Mouse (Mus musculus): ENCODE measurements at regions not wholly inside any gene's neighbourhood (a gene's known extent, or its start where the extent isn't known, plus 50 kb on each side); places are given as distances from the start of the nearest gene placed in this dataset.

DNA sequence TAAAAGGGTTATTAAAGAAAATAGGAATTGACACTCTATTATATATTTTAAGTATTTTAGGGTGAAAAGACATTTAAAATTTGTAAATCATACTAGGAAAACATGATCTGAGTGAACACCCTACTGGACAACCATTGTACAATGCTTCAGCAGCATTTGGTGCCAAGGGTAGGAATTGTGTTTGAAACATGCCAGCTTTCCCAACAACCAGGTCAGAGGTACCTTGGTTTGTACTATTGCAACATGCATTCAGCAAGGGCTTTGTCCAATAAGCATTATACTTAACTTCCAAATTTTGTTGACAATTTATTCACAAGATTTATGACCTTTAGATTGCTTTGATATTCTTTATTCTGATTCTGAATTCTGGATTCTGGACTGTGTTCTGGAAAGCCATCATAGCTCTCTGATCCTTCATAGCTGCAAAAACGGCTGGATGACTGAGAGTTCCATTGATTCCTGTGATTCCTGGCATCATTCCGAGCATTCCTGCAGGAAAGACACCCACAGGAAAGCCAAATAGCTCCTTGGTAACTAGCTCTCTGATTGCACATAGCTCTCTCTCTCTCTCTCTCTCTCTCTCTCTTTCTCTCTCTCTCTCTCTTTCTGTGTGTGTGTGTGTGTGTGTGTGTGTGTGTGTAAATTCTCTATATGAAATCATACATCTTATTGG, 124.1 kb upstream of the Mtap start:
- no peak overlapping the region for H3K27ac ChIP-seq (ENCODE audit: insufficient read depth, low read length)
- no peaks in the 10 kb centered on the region for H3K27me3 ChIP-seq (ENCODE audit: control insufficient read depth, insufficient read depth, low read length)
- WGBS, result 69% methylated on average over 2 of the region's 2 CpGs
- no peak overlapping the region for H3K4me3 ChIP-seq (ENCODE audit: extremely low read depth, insufficient read depth, insufficient read length)
- DNase-seq (ENCODE audit: low read depth in 1 of 2, low spot score in 2 of 2), result no peak
- TF ChIP-seq POLR2A (IDR thresholded peaks at IDR 0.05; ENCODE audit: low read depth, low read length) (no peak), CTCF (IDR thresholded peaks at IDR 0.05; ENCODE audit: extremely low read depth, insufficient read depth, insufficient read length, insufficient replicate concordance) (no peak)
- no peaks in the 10 kb centered on the region for H3K4me1 ChIP-seq (ENCODE audit: control insufficient read depth, insufficient read depth, insufficient read length)
- no peaks in the 10 kb centered on the region for H3K36me3 ChIP-seq (ENCODE audit: control insufficient read depth, insufficient read depth, low read length)

DNA sequence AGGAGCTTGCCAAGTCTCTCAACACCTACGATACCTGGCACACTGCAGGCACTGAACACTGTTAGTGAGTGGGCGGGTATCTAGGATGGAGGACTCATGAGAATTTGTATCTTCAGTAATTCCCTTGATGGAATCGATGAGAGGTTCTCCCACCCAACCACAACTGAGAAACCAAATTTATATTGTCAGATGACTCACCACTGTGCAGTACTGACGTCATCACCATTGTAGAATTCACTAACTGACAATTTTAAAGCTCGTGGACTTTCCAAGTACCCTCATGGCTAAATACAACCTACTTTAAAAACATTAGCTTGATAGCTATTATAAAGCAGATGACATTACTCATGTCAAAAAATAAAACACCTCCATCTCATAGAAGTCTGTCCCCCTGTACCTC, 128.4 kb upstream of the Mtap start:
- TF ChIP-seq CTCF (IDR thresholded peaks at IDR 0.05; ENCODE audit: extremely low read depth, insufficient read depth, insufficient read length, insufficient replicate concordance) (no peak), POLR2A (IDR thresholded peaks at IDR 0.05; ENCODE audit: low read depth, low read length) (no peak)
- WGBS, result 57% methylated on average over 5 of the region's 5 CpGs
- no peak overlapping the region for H3K4me3 ChIP-seq (ENCODE audit: extremely low read depth, insufficient read depth, insufficient read length)
- H3K36me3 ChIP-seq (ENCODE audit: control insufficient read depth, insufficient read depth, low read length), result no peaks in the 10 kb centered on the region
- no peak for DNase-seq (ENCODE audit: low read depth in 1 of 2, low spot score in 2 of 2)
- no peak overlapping the region for H3K27ac ChIP-seq (ENCODE audit: insufficient read depth, low read length)
- no peaks in the 10 kb centered on the region for H3K27me3 ChIP-seq (ENCODE audit: control insufficient read depth, insufficient read depth, low read length)
- H3K4me1 ChIP-seq (ENCODE audit: control insufficient read depth, insufficient read depth, insufficient read length), result no peaks in the 10 kb centered on the region

DNA sequence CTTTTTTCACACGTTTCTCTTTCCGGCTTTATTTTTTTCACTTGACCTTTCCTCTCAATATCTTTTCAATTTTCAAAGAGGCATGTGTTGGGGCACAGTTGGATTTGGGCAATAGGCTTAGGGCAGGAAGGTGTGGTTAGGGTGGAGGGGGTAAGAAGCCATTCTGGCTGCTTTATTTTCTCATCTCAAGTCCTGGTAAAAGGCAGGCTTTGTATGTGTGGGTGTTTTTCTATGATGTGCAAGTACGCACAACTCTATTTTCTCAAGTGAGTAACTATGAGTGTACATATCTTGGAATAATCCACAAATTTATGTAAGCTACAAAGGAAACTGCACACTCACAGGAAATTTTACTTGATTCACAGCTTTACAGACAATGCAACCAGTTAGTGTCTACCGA, 121.5 kb upstream of the Ifne start:
- Histone ChIP-seq H3K4me1 (ENCODE audit: control insufficient read depth, insufficient read depth, insufficient read length) (no peaks in the 10 kb centered on the region), H3K27ac (ENCODE audit: insufficient read depth, low read length) (no peak overlapping the region), H3K4me3 (ENCODE audit: extremely low read depth, insufficient read depth, insufficient read length) (no peak overlapping the region), H3K27me3 (ENCODE audit: control insufficient read depth, insufficient read depth, low read length) (no peaks in the 10 kb centered on the region), H3K36me3 (ENCODE audit: control insufficient read depth, insufficient read depth, low read length) (no peaks in the 10 kb centered on the region)
- TF ChIP-seq POLR2A (IDR thresholded peaks at IDR 0.05; ENCODE audit: low read depth, low read length) (no peak), CTCF (IDR thresholded peaks at IDR 0.05; ENCODE audit: extremely low read depth, insufficient read depth, insufficient read length, insufficient replicate concordance) (no peak)
- WGBS, result 60% methylated on average over 4 of the region's 4 CpGs
- DNase-seq (ENCODE audit: low read depth in 1 of 2, low spot score in 2 of 2), result no peak

DNA sequence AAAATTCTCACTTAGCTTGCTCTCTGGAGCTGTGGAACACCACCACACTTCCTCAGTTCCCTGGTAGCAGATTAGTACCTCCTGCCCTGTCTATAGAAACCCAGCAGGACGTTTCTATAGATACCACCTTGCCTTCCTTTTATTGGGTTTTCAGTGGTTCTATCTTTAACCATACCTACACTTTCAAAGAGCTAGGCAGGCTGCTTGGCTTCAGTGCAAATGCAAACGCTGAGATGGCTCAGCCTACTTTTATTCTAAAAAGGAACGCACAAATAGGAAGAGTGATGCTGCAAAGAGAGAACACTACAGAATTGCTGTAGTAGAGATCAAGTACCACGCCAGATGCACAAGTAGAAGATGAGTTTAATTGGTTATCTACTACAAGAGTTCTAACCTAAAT, 120.9 kb upstream of the Ifne start:
- Histone ChIP-seq H3K4me3 (ENCODE audit: extremely low read depth, insufficient read depth, insufficient read length) (no peak overlapping the region), H3K27me3 (ENCODE audit: control insufficient read depth, insufficient read depth, low read length) (no peaks in the 10 kb centered on the region), H3K4me1 (ENCODE audit: control insufficient read depth, insufficient read depth, insufficient read length) (no peaks in the 10 kb centered on the region), H3K36me3 (ENCODE audit: control insufficient read depth, insufficient read depth, low read length) (no peaks in the 10 kb centered on the region), H3K27ac (ENCODE audit: insufficient read depth, low read length) (no peak overlapping the region)
- 64% methylated on average over 4 of the region's 4 CpGs for WGBS
- DNase-seq (ENCODE audit: low read depth in 1 of 2, low spot score in 2 of 2), result no peak
- TF ChIP-seq POLR2A (IDR thresholded peaks at IDR 0.05; ENCODE audit: low read depth, low read length) (no peak), CTCF (IDR thresholded peaks at IDR 0.05; ENCODE audit: extremely low read depth, insufficient read depth, insufficient read length, insufficient replicate concordance) (no peak)

DNA sequence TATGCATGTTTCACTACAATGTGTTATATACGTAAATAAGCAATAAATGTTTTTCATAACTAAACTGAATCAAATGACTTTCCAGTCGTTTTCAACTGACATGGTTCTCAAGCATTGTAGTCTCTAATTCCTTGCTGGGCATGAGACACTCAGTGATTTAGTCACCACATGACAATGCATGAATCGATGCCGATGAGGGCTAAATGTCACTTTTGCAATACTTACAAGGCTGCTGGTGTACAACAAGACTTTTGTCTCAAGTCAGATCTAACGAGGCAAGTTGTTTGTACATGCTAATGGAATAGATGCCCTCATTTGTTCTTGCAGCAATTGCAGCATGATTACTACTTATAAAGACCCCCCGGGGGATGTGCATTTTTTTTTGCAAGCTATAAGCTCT, 120.2 kb upstream of the Ifne start:
- Histone ChIP-seq H3K27ac (ENCODE audit: insufficient read depth, low read length) (no peak overlapping the region), H3K4me3 (ENCODE audit: extremely low read depth, insufficient read depth, insufficient read length) (no peak overlapping the region), H3K4me1 (ENCODE audit: control insufficient read depth, insufficient read depth, insufficient read length) (no peaks in the 10 kb centered on the region), H3K27me3 (ENCODE audit: control insufficient read depth, insufficient read depth, low read length) (no peaks in the 10 kb centered on the region), H3K36me3 (ENCODE audit: control insufficient read depth, insufficient read depth, low read length) (no peaks in the 10 kb centered on the region)
- 89% methylated on average over 6 of the region's 6 CpGs for WGBS
- TF ChIP-seq CTCF (IDR thresholded peaks at IDR 0.05; ENCODE audit: extremely low read depth, insufficient read depth, insufficient read length, insufficient replicate concordance) (no peak), POLR2A (IDR thresholded peaks at IDR 0.05; ENCODE audit: low read depth, low read length) (no peak)
- no peak for DNase-seq (ENCODE audit: low read depth in 1 of 2, low spot score in 2 of 2)

DNA sequence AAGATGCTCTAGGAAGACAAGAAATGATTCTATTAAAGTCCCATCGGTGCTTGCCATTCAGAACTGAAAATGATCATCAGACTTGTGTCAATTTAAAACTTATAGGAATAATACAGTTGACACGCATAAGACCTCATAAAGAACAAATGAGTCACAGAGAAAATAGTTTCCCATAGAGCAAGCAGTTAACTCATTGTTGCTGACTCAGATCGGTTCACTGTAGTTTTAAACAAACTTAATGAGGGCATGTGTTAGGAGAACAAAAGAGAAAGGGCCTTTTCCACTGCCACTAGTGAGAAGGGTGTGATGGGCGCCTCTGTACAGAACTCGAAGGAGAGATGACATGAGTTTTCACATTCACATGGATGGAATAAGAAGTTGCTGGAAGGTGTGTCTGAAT, 118.3 kb upstream of the Ifne start:
- no peak overlapping the region for H3K4me3 ChIP-seq (ENCODE audit: extremely low read depth, insufficient read depth, insufficient read length)
- no peaks in the 10 kb centered on the region for H3K27me3 ChIP-seq (ENCODE audit: control insufficient read depth, insufficient read depth, low read length)
- no peaks in the 10 kb centered on the region for H3K36me3 ChIP-seq (ENCODE audit: control insufficient read depth, insufficient read depth, low read length)
- no peaks in the 10 kb centered on the region for H3K4me1 ChIP-seq (ENCODE audit: control insufficient read depth, insufficient read depth, insufficient read length)
- TF ChIP-seq POLR2A (IDR thresholded peaks at IDR 0.05; ENCODE audit: low read depth, low read length) (no peak), CTCF (IDR thresholded peaks at IDR 0.05; ENCODE audit: extremely low read depth, insufficient read depth, insufficient read length, insufficient replicate concordance) (no peak)
- H3K27ac ChIP-seq (ENCODE audit: insufficient read depth, low read length), result no peak overlapping the region
- DNase-seq (ENCODE audit: low read depth in 1 of 2, low spot score in 2 of 2), result no peak
- 82% methylated on average over 5 of the region's 5 CpGs for WGBS

DNA sequence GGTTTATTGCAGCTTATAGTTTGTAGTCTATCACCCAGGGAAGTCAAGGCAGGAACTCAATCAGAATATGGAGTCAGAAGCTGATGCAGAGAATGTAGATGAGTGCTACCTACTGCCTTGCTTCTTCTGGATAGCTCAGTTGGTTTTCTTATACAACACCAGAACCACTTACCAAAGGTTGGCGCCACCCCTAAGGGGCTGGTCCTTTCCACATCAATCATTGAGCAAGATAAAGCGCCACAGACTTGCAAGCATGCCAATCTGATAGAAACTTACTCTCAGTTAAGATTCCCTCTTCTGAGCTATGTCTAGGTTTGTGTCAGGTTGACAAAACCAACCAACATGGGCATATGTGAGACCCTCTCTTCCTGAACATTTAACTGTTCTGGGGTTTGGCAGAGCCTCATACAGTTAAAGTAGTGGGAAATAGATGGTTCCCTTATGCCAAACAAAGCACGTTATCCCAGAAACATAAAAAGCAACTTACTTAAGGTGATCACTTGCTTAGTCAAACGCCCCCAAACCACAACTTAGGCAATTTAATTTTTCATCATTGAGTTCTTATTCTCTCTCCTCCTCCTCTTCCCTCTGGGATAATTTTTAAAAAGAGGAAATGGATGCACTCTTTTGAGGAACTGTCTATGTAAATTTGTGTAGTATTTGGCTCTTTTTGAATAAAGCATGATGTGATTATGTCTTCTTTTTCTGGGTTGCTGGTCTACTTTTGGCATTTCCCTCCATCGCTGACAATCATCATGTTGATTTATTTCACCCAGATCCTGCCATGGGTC, 115.3 kb upstream of the Ifne start:
- WGBS, result 72% methylated on average over 5 of the region's 5 CpGs
- no peak overlapping the region for H3K4me3 ChIP-seq (ENCODE audit: extremely low read depth, insufficient read depth, insufficient read length)
- no peak for DNase-seq (ENCODE audit: low read depth in 1 of 2, low spot score in 2 of 2)
- no peaks in the 10 kb centered on the region for H3K27me3 ChIP-seq (ENCODE audit: control insufficient read depth, insufficient read depth, low read length)
- H3K27ac ChIP-seq (ENCODE audit: insufficient read depth, low read length), result no peak overlapping the region
- no peak for TF ChIP-seq CTCF (IDR thresholded peaks at IDR 0.05; ENCODE audit: extremely low read depth, insufficient read depth, insufficient read length, insufficient replicate concordance)
- TF ChIP-seq POLR2A (IDR thresholded peaks at IDR 0.05; ENCODE audit: low read depth, low read length), result no peak
- no peaks in the 10 kb centered on the region for H3K4me1 ChIP-seq (ENCODE audit: control insufficient read depth, insufficient read depth, insufficient read length)
- no peaks in the 10 kb centered on the region for H3K36me3 ChIP-seq (ENCODE audit: control insufficient read depth, insufficient read depth, low read length)
